Mouse (Mus musculus) NIH3T3 (cell line): ENCODE data around the gene Zmynd10.
A peak's percentile ranks its signal among the peaks of the same experiment; 100 is the strongest.

Experiments used
- DNase-seq: peaks from one replicate; pipeline ENCODE4 v3.0.0-alpha.2; 2012; ENCODE audit warnings: low read depth

Zmynd10 gene

DNA sequence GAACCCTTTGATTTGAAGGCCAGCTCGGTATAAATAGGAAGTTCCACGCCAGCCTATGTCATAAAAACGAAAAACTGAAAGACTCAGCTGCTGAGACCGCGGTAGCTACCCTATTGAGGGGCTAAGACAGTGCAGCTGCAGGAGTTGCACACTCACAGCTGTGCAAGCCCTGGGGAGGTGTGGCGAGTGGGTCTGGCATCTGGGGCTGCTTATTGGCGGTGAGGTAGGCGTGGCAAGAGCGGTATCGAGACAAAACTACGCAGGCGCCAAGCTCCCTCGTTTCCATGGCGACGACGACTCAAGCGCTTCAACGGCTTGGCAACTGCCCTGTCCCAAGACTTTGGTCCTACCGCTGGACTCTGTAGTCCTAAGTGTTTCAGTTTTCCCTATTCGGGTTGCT lies at the start of gene Zmynd10:
Gene Zmynd10 (plus strand): TSS at position 273 of the 400 bp plus-strand sequence.
- peak; percentile 92 for DNase-seq

GRCm38 (mm10) chr9:107500708-107501286 lies 46.3 kb upstream of the Zmynd10 start:
- no peak for DNase-seq

DNA sequence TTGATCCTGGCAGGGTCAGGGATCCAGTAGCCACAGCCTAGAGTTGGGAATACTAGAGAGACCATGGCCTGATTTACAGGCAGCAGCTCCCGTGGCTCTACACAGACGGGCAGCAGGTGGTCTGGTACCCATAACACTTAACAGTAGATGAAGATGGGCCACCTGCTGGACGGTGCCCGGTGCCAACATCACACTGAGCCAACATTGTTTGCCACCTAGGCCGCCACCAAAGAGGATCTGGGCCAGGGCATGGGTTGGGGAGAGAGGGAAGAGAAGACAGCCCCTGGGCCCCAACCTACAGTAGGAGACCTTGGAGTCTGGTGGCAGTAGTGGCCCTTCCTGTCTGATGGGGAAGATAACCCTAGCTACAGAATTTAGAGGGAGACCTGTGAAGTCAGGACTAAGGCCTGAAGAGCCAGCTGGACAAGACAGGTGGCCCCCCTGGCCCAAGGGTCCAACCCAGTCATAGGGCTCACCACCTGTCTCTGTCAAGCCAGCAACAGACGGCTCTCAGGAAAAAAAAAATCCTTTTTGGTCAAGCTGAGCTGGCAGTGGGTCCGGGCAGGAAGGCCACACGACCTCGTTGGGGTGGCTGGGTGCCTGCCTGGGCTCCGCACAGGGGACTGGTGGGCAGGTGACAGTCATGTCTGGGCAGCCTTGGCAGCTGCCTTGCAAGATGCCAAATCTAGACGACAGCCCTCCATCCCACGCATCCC lies 44.8 kb upstream of the Zmynd10 start:
- no peak for DNase-seq

GRCm38 (mm10) chr9:107504662-107505537 lies 42.2 kb upstream of the Zmynd10 start:
- DNase-seq = peak; percentile 16

DNA sequence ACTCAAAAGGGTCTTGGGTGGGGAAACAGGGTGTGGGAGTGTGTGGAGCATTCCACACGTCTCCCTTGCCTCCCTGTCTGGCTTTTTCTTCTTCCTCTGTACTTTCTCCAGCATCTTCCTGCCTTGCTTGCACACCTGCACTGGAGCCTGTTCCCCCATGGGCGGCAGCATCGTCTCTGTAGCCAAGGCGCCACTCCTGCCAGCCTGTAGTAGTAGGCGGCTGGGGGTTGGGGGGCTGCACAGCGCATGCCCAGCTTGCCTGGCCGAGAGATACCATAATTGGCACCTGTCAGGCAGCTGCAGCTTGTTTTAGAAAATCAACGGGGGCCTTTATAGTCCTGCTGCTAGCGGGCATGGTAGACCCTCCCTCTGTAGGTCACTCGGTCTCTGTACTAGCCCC lies 38.8 kb upstream of the Zmynd10 start:
- DNase-seq = no peak

DNA sequence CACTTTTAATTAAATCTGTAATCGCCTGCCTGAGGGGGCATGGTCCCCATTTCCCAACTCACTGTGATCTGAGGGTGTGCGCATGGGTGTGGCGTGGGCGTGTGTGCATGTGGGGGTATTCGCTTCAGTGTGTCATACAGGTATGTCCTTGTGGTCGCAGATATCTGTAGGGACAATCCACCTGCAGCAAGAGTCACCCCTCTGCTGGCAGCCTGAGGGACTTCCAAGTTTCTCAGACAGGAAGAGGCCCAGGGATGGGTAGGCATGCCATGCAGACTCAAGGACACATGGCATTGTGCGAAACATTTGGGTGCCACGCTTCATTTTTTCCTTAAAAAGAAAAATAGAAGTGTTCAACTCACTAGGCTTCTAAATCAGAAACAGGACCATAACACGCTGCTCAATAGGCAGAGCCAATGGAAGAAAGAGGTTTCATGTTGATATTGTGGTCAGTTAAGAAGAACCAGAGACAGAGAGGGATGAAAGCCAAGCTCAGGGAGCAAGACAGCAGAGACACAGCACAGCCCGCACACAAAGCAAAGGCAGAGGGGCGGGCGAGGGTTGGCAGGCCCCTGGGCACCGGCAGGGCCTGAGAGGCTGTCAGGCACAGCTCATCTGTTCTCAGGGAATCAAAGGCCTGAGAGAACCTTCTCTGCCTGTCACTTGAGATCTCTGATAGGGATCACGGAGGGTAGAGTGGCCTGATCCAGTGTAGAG lies 36.6 kb upstream of the Zmynd10 start:
- DNase-seq = no peak

GRCm38 (mm10) chr9:107511436-107511835 lies 35.7 kb upstream of the Zmynd10 start:
- no peak for DNase-seq

DNA sequence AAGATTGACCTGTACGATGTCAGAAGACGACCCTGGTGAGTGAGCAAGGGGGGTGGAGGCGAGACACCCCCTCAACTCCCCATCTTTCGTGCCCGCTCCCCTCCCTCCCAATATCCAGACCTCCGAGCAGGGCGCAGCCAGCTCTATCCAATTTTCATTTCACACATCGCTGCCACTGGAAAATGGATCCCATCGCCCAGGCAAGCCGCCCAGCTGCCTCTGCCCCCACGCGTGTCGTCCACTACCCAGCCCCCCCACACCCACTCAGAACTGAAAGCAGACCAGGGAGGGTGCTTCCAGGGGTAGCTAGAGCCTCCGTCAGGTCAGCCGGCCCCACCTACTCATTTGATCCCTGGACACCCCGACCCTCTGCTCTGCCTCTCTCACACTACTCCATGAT lies 34.8 kb upstream of the Zmynd10 start:
- DNase-seq = no peak

DNA sequence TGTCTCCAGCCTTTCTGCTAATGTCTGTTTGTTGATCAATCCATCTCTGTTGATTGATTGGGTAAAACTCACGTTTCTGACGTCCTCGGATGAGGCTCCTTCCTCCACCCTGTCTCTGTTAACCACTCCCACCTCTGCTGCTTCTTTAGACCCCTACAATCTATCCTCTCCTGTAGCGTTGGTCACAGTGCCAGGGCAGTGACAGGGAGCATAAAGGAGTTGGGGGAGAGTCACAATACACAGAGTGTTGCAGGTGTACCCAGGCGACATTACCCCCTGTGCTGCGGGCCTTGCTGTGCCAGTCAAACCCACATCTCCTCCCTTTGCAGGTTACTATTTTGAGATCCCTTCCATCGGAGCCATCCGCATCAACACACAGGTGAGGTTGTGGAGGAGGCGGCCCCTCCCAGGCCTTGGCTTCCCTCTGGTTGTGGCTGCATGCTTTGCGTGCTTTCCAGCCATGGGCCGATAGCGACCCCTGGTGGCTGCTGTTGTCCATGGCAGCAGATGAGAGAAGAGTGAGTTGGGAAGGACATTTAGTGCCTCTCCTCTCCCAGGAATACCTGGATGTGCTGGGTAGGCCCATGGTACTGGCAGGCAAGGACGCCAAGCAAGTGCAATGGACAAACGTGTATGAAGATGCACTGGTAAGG lies 32.7 kb upstream of the Zmynd10 start:
- peak; percentile 81 for DNase-seq

- no peak for DNase-seq
Measured at GRCm38 (mm10) chr9:107520331-107520730, 26.8 kb upstream of the Zmynd10 start.

- DNase-seq = no peak
Measured at GRCm38 (mm10) chr9:107521190-107521589, 25.9 kb upstream of the Zmynd10 start.

DNA sequence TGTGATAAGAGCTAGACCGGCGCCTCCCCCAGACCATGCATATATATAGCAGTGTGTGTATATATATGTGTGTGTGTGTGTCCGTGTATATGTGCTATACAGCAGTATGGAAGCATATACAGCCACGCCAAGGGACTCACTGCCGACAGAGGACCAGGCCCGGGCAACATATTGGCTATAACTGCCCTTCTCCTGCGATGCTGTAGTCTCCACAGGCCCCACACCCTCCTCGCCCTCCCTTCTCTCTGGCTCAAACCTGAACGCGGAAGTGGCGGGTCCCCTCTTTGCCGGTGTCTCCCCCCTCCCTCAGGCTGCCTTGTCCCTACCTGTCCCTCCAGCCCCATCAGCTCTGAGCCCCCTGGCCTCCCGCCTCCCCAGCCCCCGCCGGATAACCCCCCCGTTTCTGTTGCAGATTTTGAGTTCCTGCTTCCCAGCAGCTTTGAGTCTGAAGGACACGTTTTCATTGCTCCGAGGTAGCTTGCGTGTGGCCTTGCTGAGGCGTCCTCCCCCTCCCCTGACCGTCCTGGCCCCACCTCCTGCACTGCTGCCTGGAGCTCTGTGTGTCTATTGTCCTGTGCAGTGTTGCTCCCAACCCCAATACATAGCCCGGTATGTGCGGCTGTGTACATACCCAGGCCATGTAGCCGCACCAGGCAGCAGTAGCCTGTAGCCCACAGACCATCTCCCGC lies 25.2 kb upstream of the Zmynd10 start:
- DNase-seq = no peak

DNA sequence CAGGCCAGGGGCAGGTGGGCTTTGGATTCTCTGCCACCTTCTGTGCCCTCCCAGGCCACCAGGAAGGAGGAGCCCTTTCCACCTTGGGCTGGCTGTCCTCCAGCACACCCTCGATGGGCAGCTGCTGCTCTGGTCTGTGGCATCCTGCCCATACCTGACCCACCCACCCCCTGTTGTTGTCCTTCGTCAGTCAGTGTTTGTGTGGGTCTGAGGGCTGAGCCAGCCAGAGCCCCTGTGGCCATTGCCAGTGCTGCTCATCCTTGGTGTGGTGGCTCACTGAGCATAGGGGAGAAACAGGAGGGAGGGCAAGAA lies 24.7 kb upstream of the Zmynd10 start:
- no peak for DNase-seq

DNA sequence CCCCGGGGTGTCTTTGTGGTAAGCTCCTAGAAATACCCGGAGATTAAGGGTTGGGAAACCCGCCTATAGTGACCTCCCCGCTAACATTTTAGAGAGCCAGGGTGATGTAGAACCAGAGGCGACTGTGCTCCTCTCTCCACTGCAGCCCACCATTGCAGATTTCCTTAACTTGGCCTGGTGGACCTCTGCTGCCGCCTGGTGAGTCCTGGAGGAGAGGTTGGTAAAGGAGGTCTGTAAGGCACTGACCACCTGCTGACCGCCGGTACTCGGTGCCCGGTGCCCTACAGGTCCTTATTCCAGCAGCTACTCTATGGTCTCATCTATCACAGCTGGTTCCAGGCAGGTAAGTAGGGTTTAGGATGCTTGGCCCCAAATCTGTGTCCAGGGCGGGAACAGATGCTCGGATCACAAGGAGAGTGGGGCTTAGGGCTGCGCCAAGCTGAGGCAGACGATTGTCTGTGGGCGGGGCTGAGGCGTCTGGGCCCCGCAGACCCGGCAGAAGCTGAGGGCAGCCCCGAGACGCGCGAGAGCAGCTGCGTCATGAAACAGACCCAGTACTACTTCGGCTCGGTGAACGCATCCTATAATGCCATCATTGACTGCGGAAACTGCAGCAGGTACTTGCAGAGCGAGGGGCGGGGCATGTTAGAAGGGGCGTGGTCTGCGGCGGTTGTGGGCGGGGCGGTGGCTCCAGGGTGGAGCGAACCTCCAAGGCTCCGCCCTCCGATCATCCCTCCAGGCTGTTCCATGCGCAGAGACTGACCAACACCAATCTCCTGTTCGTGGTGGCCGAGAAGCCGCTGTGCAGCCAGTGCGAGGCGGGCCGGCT lies 20.7 kb upstream of the Zmynd10 start:
- DNase-seq = no peak

- DNase-seq = peak; percentile 95
Measured at GRCm38 (mm10) chr9:107533791-107534407, 13.2 kb upstream of the Zmynd10 start, which contains the start of gene Tmem115. Gene Tmem115 (plus strand): TSS chr9:107533945.

- DNase-seq = peak; percentile 36
Measured at GRCm38 (mm10) chr9:107534408-107535202, 12.5 kb upstream of the Zmynd10 start.

GRCm38 (mm10) chr9:107538231-107538630 lies 8.9 kb upstream of the Zmynd10 start:
- DNase-seq = no peak

GRCm38 (mm10) chr9:107538711-107539110 lies 8.4 kb upstream of the Zmynd10 start:
- DNase-seq = no peak

DNA sequence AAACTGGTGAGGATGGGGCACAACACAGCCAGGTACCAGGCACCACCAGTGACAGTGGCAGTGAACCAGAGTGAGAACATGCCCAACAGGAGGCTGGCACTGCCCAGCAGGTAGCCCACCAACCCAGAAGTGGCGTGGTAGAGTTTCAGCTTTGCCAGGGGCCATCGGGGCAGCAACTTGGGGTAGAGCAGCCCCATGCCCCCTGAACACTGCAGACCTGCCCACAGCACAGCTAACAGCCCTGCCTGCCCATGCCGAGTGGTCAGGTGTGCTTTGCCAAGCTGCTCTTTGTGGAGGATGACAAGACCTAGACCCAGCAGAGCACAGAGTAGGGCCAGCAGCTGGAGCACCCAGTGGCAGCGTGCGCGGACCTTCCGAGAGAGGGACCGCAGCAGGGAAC lies 7.2 kb upstream of the Zmynd10 start:
- DNase-seq = no peak
